Mouse (Mus musculus): Measurements from ENCODE around the gene Gm49388. TPM values are rescaled to one million over a fixed set of nuclear protein-coding genes. Genes with fewer than 3 reads are reported as not detected.

The Gm49388 gene
- total RNA-seq (2012; rRNA removed), result 1.5 and 1.9 TPM in 2 replicates

GRCm38 (mm10) chr7:127785308-127785707 lies at the start of gene Gm49388:
Gene Gm49388 (plus strand): TSS chr7:127785608.
- no peaks in the 10 kb centered on the region for H3K9me3 ChIP-seq (ENCODE audit: control insufficient read depth, insufficient read depth, low read depth, low read length)
- H3K36me3 ChIP-seq (ENCODE audit: control insufficient read depth, insufficient read depth, low read length, poor library complexity, severe bottlenecking), result peaks cover 64% of the 10 kb centered on the region
- DNase-seq (ENCODE audit: low read depth, low spot score), result no peak
- in situ Hi-C loops (cut with MboI; ENCODE audit: low sequenced_read_pairs in 2 of 2, unreplicated experiment in 2 of 2), result no loop called here
- H3K4me3 ChIP-seq (ENCODE audit: insufficient read depth in 1 of 2, low read depth in 1 of 2, low read length in 2 of 2, poor library complexity in 1 of 2, severe bottlenecking in 1 of 2), result no peak within 1 kb of the TSS
- no peaks in the 10 kb centered on the region for H3K4me1 ChIP-seq (ENCODE audit: control insufficient read depth in 2 of 2, insufficient read depth in 2 of 2, low read length in 2 of 2, poor library complexity in 1 of 2)
- no peak within 1 kb of the TSS for H3K27ac ChIP-seq (ENCODE audit: insufficient read depth, low read depth, low read length, poor library complexity, severe bottlenecking)
- TF ChIP-seq HCFC1 (IDR thresholded peaks at IDR 0.05; ENCODE audit: borderline replicate concordance, insufficient read depth, low read length) (no peak), ZC3H11A (IDR thresholded peaks at IDR 0.05; ENCODE audit: borderline replicate concordance, low read depth, low read length) (no peak), CHD2 (IDR thresholded peaks at IDR 0.05; ENCODE audit: low read depth, low read length) (no peak), ZNF384 (IDR thresholded peaks at IDR 0.05; ENCODE audit: low read depth, low read length) (no peak), MAFK (IDR thresholded peaks at IDR 0.05; ENCODE audit: insufficient read depth, low read depth, low read length) (no peak)
- no peak within 1 kb of the TSS for H3K9ac ChIP-seq (ENCODE audit: insufficient read depth, low read depth, low read length, poor library complexity, severe bottlenecking)

GRCm38 (mm10) chr7:127744366-127745045 lies 40.9 kb upstream of the Gm49388 start, which contains the start of gene Fbxl19:
Gene Fbxl19 (plus strand): TSS chr7:127744543.
- no peak for DNase-seq (ENCODE audit: low read depth, low spot score)
- Histone ChIP-seq H3K4me1 (ENCODE audit: control insufficient read depth in 2 of 2, insufficient read depth in 2 of 2, low read length in 2 of 2, poor library complexity in 1 of 2) (peaks cover 0 to 9% of the 10 kb centered on the region in 2 experiments; a peak in 2 of 4 replicates), H3K27ac (ENCODE audit: insufficient read depth, low read depth, low read length, poor library complexity, severe bottlenecking) (peak within 1 kb of the TSS; percentile 82; the same call in 1 of the 2 replicates), H3K9ac (ENCODE audit: insufficient read depth, low read depth, low read length, poor library complexity, severe bottlenecking) (peak within 1 kb of the TSS; percentile 80; the same call in 1 of the 2 replicates), H3K4me3 (ENCODE audit: insufficient read depth in 1 of 2, low read depth in 1 of 2, low read length in 2 of 2, poor library complexity in 1 of 2, severe bottlenecking in 1 of 2) (peak within 1 kb of the TSS; percentile 73 to 88), H3K9me3 (ENCODE audit: control insufficient read depth, insufficient read depth, low read depth, low read length) (no peaks in the 10 kb centered on the region), H3K36me3 (ENCODE audit: control insufficient read depth, insufficient read depth, low read length, poor library complexity, severe bottlenecking) (peaks cover 14% of the 10 kb centered on the region)
- in situ Hi-C loops (cut with MboI; ENCODE audit: low sequenced_read_pairs in 2 of 2, unreplicated experiment in 2 of 2), result no loop called here
- no peak for TF ChIP-seq MAFK (IDR thresholded peaks at IDR 0.05; ENCODE audit: insufficient read depth, low read depth, low read length)
- no peak for TF ChIP-seq ZNF384 (IDR thresholded peaks at IDR 0.05; ENCODE audit: low read depth, low read length)
- TF ChIP-seq HCFC1 (IDR thresholded peaks at IDR 0.05; ENCODE audit: borderline replicate concordance, insufficient read depth, low read length), result no peak
- TF ChIP-seq ZC3H11A (IDR thresholded peaks at IDR 0.05; ENCODE audit: borderline replicate concordance, low read depth, low read length), result no peak
- no peak; the same call in 1 of the 2 replicates for TF ChIP-seq CHD2 (IDR thresholded peaks at IDR 0.05; ENCODE audit: low read depth, low read length)

GRCm38 (mm10) chr7:127745251-127745651 lies 40.2 kb upstream of the Gm49388 start:
- peak overlapping the region; percentile 82; the same call in 1 of the 2 replicates for H3K27ac ChIP-seq (ENCODE audit: insufficient read depth, low read depth, low read length, poor library complexity, severe bottlenecking)
- DNase-seq (ENCODE audit: low read depth, low spot score), result peak; percentile 95

GRCm38 (mm10) chr7:127745652-127746493 lies 39.5 kb upstream of the Gm49388 start:
- in situ Hi-C loops (cut with MboI; ENCODE audit: low sequenced_read_pairs in 2 of 2, unreplicated experiment in 2 of 2), result no loop called here
- Histone ChIP-seq H3K27ac (ENCODE audit: insufficient read depth, low read depth, low read length, poor library complexity, severe bottlenecking) (peak overlapping the region; percentile 93), H3K9me3 (ENCODE audit: control insufficient read depth, insufficient read depth, low read depth, low read length) (no peaks in the 10 kb centered on the region), H3K4me3 (ENCODE audit: insufficient read depth in 1 of 2, low read depth in 1 of 2, low read length in 2 of 2, poor library complexity in 1 of 2, severe bottlenecking in 1 of 2) (peak overlapping the region; percentile 73 to 88), H3K4me1 (ENCODE audit: control insufficient read depth in 2 of 2, insufficient read depth in 2 of 2, low read length in 2 of 2, poor library complexity in 1 of 2) (peaks cover 0 to 18% of the 10 kb centered on the region in 2 experiments; a peak in 2 of 4 replicates), H3K9ac (ENCODE audit: insufficient read depth, low read depth, low read length, poor library complexity, severe bottlenecking) (peak overlapping the region; percentile 80), H3K36me3 (ENCODE audit: control insufficient read depth, insufficient read depth, low read length, poor library complexity, severe bottlenecking) (peaks cover 27% of the 10 kb centered on the region)
- no peak for TF ChIP-seq MAFK (IDR thresholded peaks at IDR 0.05; ENCODE audit: insufficient read depth, low read depth, low read length)
- TF ChIP-seq CHD2 (IDR thresholded peaks at IDR 0.05; ENCODE audit: low read depth, low read length), result 0 out of 2 replicates have a peak, but pooled peaks have one; percentile 12
- TF ChIP-seq HCFC1 (IDR thresholded peaks at IDR 0.05; ENCODE audit: borderline replicate concordance, insufficient read depth, low read length), result peak; percentile 88
- TF ChIP-seq ZC3H11A (IDR thresholded peaks at IDR 0.05; ENCODE audit: borderline replicate concordance, low read depth, low read length), result no peak
- TF ChIP-seq ZNF384 (IDR thresholded peaks at IDR 0.05; ENCODE audit: low read depth, low read length), result no peak
- DNase-seq (ENCODE audit: low read depth, low spot score), result peak; percentile 96

More at GRCm38 (mm10) chr7:127745251-127745651, 40.2 kb upstream of the Gm49388 start:
- in situ Hi-C loops (cut with MboI; ENCODE audit: low sequenced_read_pairs in 2 of 2, unreplicated experiment in 2 of 2), result no loop called here
- no peaks in the 10 kb centered on the region for H3K9me3 ChIP-seq (ENCODE audit: control insufficient read depth, insufficient read depth, low read depth, low read length)
- peaks cover 22% of the 10 kb centered on the region for H3K36me3 ChIP-seq (ENCODE audit: control insufficient read depth, insufficient read depth, low read length, poor library complexity, severe bottlenecking)
- H3K4me3 ChIP-seq (ENCODE audit: insufficient read depth in 1 of 2, low read depth in 1 of 2, low read length in 2 of 2, poor library complexity in 1 of 2, severe bottlenecking in 1 of 2), result peak overlapping the region; percentile 73 to 88
- H3K4me1 ChIP-seq (ENCODE audit: control insufficient read depth in 2 of 2, insufficient read depth in 2 of 2, low read length in 2 of 2, poor library complexity in 1 of 2), result peaks cover 0 to 16% of the 10 kb centered on the region in 2 experiments; a peak in 2 of 4 replicates
- peak overlapping the region; percentile 80 for H3K9ac ChIP-seq (ENCODE audit: insufficient read depth, low read depth, low read length, poor library complexity, severe bottlenecking)
- peak; percentile 88 for TF ChIP-seq HCFC1 (IDR thresholded peaks at IDR 0.05; ENCODE audit: borderline replicate concordance, insufficient read depth, low read length)
- TF ChIP-seq CHD2 (IDR thresholded peaks at IDR 0.05; ENCODE audit: low read depth, low read length), result peak; percentile 60; the same call in 1 of the 2 replicates
- no peak for TF ChIP-seq ZC3H11A (IDR thresholded peaks at IDR 0.05; ENCODE audit: borderline replicate concordance, low read depth, low read length)
- TF ChIP-seq MAFK (IDR thresholded peaks at IDR 0.05; ENCODE audit: insufficient read depth, low read depth, low read length), result no peak
- TF ChIP-seq ZNF384 (IDR thresholded peaks at IDR 0.05; ENCODE audit: low read depth, low read length), result no peak
